Mouse (Mus musculus) right cerebral cortex, postnatal 25 days (tissue): ENCODE data around the gene Bmper.

Source experiments
- DNase-seq: peaks from one replicate; pipeline ENCODE4 v3.0.0; 2022

The Bmper gene

DNA sequence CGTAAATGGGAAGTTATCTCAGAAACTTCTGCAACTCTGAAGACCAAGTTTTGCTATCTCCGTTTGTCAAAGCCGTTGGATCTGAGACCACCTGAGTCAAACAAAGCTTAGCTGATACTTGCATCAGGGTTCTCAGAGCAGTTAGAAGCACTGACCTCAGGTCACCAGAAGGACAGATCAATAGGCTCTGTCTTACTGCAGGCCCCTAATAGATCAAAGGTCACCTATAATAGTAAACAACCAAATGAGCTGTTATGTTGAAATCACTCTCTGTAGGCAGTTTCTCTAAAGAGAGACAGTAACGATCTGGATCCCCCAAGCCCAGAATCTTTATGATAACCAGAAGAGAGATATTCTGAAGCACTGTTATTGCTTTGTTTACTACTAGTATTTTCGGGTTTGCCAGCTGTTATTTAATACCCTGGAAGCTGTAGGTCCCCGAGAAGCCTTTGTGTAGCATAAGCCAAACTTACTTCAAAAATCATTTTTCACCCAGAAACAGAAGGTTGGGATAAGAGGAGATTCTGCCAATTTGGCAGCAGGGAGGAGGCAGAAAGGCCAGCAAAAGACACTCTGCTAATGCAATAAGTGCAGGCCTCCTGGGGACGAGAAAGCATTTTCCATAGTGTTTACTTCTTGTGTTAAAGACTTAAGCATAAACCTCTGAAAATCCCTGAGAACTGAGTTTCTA lies 224.5 kb downstream of the Bmper start:
- DNase-seq: no peak

DNA sequence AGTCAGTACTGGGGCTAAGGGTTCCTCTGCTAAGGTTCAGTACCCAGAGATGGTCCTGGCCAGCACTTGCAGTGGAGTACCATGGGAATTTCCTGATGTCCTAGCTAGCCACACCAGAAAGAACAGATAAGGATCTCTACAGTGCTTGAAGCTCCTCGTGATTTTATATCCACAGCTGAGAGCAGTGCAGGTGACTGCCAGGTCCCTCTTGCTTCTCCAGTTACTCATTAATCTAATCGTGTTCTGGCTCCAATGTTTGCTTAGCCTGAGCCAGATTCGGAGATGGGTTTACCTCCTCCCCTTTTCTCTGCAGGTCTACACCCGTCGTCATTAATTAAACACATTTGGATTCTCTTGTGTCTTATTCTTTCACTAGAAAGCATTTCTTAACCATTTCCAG lies 230.4 kb downstream of the Bmper start:
- no peak for DNase-seq

DNA sequence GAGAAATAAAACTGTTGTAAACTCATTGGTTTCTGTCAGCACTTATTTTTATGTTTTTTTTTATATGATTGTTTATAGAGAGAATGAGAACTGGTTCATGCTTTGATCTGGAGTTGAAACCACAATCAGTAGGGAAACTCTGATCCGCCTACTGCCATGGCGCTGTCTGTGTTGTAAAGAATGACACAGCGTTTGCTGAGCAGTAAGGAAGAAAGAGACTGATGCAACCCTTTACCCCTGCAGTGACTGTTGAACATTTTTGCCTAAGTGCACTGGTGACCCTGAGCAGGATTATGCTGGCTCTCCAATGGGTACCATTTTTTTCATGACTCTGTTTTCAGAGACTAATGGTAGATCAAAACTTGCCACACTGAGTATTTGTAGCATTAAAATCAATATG lies 234.3 kb downstream of the Bmper start:
- no peak for DNase-seq

DNA sequence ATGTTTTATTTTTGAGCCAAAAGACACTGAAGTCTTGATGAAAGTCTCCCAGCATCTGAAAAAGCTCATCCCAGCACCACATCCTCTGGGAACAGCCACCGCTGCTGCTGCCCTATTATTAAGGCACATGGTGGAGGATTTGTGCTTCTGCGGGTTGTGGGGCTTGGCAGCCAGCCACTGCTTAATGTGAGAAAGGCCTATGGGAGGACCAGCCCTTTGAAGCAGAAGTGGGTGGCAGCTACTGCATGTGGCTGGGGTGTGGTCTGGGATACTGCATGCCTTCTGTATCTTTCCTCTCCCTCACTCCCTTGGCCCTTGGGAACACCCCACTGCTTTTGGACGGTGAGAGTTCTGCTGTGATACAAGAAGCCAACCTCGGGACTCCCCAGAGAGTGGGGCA lies 237.8 kb downstream of the Bmper start:
- no peak for DNase-seq

DNA sequence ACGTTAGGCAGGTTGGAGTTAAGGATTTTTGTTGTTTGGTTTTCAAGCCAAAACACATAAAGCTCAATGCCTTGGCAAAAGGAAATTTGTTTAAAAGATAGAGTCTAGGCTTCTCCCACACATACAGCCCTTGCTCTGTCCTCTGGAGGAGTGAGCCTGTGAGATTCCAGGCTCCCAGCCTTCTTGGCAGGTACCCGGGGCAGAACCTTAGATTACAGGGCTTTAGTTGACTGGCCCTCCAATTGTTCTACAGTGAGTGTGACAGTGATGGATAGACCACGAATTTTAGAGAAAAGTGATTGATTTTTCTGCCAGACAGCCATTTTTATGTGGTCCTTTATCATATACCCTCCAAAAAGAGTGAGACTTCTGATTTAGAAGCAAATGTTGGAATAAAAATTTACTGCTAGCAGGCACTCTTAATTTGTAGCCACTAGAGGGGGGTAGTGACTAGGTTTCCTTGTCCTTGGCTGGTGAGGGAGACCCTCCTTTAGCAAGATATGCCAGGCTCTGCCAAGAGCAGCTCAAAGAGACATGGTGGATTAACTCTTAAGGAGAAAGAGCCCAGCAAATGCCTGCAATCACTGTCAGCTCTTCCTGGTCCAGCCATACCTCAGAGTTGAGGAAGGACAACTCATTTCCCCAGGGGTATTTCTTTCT lies 240.2 kb downstream of the Bmper start:
- DNase-seq: no peak

DNA sequence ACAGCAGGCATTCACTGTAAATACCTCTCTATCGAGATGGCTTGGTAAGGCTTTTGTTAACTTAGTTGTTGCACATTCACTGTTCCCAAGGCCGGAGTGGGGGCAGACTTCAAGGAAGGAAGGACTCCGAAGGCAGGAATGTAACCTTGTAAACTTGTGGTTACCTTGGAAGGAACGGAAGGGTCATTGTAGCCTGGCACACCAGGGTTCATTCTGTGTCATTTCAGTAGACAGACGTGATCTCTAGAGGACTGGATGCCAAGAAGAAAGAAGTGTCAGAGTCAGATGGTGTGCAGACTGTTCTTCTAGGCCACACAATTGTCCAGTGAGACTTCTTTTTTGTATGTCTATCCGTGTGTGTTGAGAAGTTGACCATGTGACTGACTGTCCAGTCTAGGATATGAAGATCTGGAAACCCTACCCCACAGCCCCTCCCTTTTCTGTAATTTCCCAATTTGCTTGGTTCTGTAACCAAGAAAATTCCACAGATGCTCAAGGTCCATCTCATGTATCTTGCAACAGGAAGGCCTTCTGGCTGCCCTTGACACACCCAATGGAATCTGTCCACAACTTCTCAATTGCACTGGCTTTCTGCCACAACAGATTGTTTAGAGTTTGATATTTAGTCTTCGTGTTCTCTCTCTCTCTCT lies 242.2 kb downstream of the Bmper start:
- no peak for DNase-seq

DNA sequence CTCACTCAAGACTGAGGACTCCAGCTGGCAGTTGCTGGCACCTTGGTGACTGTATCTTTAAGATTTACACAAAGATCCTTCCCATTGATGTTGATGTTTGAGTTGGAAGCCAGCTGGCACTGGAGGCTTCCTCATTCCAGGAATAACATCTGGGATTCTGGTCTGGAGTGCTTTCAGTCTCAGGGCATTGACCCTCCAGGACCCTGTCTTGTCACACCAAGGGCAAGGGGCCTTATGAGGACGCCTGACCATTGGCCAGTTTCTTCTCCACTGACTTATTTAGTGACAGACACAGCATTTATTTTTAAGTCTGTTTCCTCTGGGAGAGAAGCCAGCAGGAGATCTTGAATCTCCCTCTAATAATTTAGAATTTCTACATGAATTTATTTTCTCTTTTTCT lies 247.0 kb downstream of the Bmper start:
- DNase-seq: no peak

DNA sequence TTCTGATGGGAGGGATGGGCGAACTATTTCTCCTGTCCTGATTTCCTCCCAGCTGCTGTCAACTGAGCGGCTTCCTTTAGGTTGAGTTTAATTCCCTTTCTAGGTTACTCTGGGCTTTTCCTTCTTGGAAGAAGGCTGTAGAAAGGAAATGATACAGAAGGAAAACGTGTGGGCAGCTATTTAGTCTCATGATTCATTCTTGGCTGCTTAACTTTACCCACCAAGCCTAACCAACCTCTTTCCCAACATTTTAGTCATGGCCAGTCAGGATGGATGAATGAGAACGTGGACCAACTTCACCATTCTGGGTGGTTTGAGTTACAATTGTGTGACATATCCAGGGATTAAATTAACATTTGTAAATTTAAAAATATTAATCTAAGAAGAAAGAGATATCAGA lies 263.0 kb downstream of the Bmper start:
- no peak for DNase-seq

DNA sequence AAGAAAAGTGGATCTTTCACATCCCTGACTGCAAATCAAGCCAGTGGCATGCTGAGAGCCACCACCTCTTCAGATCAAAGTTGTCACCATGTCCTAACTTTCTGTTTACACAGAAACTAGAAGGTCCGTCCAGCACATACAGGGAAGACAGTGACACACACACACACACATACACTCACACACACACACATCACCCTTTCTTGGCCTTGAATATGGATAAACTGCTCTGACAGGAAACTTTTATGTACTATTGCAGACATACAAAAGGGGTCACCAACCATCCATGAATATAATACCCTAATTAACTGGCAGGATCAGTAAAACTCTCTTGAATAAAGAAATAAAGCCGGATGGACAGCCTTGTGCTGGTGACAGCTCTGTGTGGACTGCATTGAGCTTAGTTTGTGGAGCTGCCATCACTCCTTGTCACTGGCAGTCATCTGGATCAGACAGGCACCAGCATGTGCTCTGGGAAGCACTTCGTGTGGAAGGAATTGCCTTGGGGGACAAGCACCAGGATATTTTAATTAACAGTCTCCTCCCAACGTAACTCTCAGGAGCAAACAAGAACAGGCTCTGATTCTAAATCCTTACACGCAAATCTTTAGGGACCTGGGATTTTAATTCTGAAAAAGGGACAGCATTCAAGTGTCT lies 264.0 kb downstream of the Bmper start:
- DNase-seq: no peak

DNA sequence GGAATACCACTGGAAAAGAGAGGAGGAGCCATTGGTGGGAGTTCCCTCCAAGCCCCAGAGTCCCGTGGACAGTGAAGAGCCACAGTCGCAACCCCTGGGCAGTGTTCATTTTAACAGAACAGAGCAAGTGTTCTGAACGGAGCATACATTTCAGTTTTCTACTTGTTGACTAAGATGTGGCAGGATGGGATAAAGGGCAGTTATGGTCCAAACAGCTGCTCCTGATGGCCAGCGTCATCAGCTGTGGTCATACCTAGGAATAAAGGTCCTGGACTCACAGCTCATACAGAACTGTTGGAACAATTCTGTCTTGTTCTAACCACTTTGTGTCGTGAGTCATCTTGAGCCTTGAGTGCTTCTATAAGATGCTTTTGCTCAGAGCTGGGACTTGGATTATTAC lies 265.4 kb downstream of the Bmper start:
- DNase-seq: no peak

DNA sequence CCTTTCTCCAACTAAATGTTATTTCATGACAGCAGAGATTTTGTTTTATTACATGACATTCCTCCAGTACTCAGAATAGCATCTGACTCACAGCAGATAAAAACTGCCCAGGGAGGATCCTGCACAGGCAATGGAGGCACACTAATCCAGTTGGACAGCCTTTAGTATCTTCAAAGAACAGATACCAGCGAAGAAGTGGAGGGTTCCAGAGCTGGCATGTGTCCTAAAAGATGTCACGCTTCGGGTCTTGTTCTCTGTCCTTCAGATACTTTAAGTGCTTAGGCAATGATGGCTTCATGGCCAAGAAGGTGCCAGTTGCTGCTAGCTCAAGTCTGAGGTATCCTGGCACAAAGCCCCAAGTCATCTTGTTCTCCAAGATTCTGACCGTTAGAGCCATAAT lies 272.5 kb downstream of the Bmper start:
- peak; percentile 39 for DNase-seq

DNA sequence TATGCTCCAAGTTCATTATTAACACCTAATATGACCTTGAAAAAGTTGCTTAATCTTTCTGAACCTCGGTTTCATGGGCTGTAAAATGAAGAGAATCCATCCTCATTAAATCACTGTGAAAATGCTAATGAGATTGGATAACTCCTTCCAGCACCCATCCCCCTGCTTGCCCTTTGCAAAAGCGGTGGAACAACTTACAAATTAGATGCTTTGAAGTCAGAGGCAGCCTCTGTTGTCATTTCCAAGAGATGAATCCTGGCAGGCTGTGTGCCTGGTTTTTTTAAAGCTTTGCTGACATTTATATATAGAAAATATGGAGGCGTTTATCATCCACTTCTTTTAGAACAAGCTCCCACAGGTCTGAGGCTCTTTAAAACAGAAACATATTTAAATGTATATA lies 274.8 kb downstream of the Bmper start:
- peak; percentile 63 for DNase-seq

DNA sequence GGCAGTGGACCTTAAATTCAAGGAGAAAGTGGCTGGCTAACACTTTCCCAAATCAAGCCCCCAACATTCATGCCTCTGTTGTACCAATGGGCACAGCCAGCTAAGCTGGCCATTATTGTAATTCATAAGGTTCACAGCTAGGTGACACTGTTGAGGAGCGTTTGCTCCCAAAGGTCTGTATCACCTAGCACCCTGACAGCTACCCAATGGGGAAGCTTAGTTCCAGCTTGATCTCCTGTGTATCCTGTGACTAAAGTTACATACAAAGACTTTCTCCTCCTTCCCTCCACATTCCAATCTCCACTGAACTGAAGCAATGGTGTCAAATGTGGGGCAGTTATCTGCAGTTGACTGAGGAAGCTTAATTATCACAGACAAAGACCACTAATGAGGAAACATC lies 311.0 kb downstream of the Bmper start:
- DNase-seq: no peak
